Mouse (Mus musculus): ENCODE measurements around the gene Tmem39a. TPM values are rescaled to one million over a fixed set of nuclear protein-coding genes. Genes with fewer than 3 reads are reported as not detected.

Tmem39a gene
- polyA plus RNA-seq, 1 experiment from 2014 or later: 131 TPM

DNA sequence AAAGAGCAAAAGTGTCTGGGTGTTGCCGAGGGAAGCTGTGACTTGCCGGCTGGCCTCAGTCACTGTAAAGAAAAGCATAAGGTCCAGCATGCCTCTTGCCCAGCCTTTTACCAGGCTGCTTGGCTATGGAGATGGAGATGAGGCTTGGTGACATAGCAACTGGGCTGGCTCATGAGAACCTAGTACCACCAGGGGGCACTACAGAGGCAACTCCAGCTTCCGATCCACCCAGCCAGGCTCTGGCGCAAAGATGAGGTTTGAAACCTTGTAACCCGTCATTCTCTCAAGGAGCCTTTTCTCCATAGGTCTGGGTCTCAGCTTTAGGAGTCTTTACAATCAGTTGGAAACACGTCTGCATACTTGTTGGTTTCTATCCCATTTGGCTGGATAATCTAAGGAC lies 60.6 kb downstream of the Tmem39a start:
- no peak for ATAC-seq (ENCODE audit: insufficient number of reproducible peaks, insufficient read depth, low FRiP score, low TSS enrichment)
- H3K27ac ChIP-seq: no peak overlapping the region
- H3K9ac ChIP-seq: no peak overlapping the region
- no peak overlapping the region for H3K4me3 ChIP-seq
- no peak overlapping the region for H3K4me2 ChIP-seq (replicated peaks)
- no peaks in the 10 kb centered on the region for H3K9me3 ChIP-seq
- H3K4me1 ChIP-seq: no peaks in the 10 kb centered on the region
- 17% methylated on average over 6 of the region's 6 CpGs for WGBS
- H3K36me3 ChIP-seq: peaks cover 16% of the 10 kb centered on the region; the same call in 1 of the 2 replicates
- no peaks in the 10 kb centered on the region for H3K27me3 ChIP-seq

DNA sequence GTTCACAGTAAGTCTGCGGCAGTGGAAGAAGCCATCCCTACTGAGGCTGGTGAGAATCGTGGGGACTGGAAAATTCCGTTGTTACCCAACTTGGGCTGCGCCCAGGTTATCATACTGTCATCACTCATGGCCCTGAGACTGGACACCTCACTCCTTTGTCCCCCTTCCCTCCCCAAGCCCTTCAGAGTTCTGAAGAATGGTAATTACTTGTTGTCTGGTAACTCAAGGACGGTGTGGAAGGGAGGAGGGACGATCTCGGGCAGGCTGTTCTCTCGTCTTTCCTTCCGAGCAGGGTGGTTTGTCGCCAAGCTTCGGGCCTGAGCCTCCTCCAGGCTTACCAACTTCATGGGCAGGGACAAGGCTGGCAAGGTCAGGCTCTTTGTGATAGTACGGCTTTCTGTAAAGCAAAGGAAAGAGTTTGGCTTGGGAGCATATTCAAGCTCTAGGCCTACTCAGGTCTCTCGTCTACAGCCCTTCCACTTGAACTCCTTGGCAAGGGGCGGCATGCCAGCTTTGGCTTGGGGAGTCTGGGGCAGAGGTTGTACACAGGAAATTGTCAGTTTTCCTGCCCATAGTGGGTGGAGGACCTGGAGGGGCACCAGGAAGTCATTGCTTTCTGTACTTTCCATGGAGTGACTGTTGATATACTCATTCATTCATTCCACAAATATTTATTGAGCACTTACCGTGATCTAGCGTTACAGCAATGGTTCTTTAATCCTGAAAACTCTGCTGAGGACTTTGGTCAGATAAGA lies 62.4 kb downstream of the Tmem39a start:
- H3K4me3 ChIP-seq: no peak overlapping the region
- H3K27me3 ChIP-seq: no peaks in the 10 kb centered on the region
- H3K27ac ChIP-seq: no peak overlapping the region
- no peak overlapping the region for H3K9ac ChIP-seq
- ATAC-seq (ENCODE audit: insufficient number of reproducible peaks, insufficient read depth, low FRiP score, low TSS enrichment): no peak
- no peaks in the 10 kb centered on the region for H3K9me3 ChIP-seq
- no peaks in the 10 kb centered on the region for H3K4me1 ChIP-seq
- no peak overlapping the region for H3K4me2 ChIP-seq (replicated peaks)
- WGBS: 95% methylated on average over 16 of the region's 16 CpGs
- H3K36me3 ChIP-seq: peaks cover 14% of the 10 kb centered on the region; the same call in 1 of the 2 replicates

DNA sequence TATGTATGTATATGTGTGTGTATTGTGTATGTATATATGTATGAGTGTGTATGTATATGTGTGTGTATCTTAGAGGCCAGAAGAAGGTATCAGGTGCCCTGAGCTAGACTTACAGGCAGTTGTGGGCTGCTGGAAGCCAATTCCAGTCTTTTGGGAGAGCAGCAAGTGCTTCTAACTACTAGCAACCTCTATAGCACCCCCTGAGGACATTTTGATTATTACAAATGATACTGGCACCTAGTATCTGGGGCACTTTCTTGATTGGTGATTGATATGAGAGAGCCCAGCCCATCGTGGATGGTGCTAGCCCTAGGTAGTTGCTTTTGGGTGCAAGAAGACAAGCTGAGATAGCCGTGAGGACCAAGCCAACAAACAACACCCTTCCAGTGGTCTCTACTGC lies 63.8 kb downstream of the Tmem39a start:
- Histone ChIP-seq H3K27ac (no peak overlapping the region), H3K36me3 (peaks cover 14% of the 10 kb centered on the region; the same call in 1 of the 2 replicates), H3K4me2 (replicated peaks) (no peak overlapping the region), H3K4me3 (no peak overlapping the region), H3K27me3 (no peaks in the 10 kb centered on the region), H3K9ac (no peak overlapping the region), H3K4me1 (no peaks in the 10 kb centered on the region), H3K9me3 (no peaks in the 10 kb centered on the region)
- no peak for ATAC-seq (ENCODE audit: insufficient number of reproducible peaks, insufficient read depth, low FRiP score, low TSS enrichment)
- 72% methylated on average over 2 of the region's 2 CpGs for WGBS

DNA sequence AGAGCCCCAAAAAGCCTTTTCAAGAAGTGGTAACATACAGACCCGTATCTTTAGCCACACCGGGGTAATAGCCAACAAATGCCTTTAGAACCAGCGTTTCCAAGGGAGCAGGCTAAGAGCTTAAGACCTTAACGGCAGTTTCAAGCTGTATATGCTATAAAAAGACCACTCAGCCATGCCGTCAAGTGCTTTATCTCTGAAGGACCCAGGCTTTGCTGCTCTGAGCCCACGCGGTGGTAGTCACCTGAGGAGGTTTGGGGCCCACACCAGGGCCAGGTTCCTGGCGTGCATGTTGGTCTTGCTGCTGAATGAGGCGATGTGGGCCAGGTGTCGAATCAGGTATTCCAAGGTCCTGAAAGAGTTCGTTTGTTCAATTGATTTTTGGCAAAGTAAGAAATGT lies 65.8 kb downstream of the Tmem39a start:
- 86% methylated on average over 11 of the region's 11 CpGs for WGBS
- H3K27ac ChIP-seq: no peak overlapping the region

DNA sequence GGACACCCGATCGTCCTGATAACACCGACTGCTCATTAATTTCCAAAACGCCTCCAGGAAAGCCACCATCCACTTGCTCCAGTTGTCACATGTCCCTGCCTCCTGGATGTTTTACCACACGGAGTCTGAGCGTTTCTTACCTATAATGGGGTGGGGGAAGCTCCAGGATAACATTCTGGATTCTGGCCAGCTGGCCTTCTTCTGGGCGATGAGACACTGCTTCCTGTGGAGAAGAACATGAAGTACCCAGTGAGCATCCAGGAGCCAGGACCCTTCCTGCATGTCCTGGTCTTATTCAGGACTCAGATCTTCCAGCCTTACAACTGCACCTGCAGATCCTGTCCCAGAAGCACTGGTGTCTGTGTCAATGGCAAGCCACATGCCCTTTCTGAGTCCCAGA lies 66.9 kb downstream of the Tmem39a start:
- WGBS: 91% methylated on average over 7 of the region's 7 CpGs
- H3K9ac ChIP-seq: no peak overlapping the region

More for the DNA sequence above, 65.8 kb downstream of the Tmem39a start:
- no peak overlapping the region for H3K4me3 ChIP-seq
- no peak overlapping the region for H3K4me2 ChIP-seq (replicated peaks)
- no peaks in the 10 kb centered on the region for H3K4me1 ChIP-seq
- no peak overlapping the region for H3K9ac ChIP-seq
- no peaks in the 10 kb centered on the region for H3K27me3 ChIP-seq
- H3K36me3 ChIP-seq: peaks cover 14% of the 10 kb centered on the region; the same call in 1 of the 2 replicates
- no peak for ATAC-seq (ENCODE audit: insufficient number of reproducible peaks, insufficient read depth, low FRiP score, low TSS enrichment)
- no peaks in the 10 kb centered on the region for H3K9me3 ChIP-seq

DNA sequence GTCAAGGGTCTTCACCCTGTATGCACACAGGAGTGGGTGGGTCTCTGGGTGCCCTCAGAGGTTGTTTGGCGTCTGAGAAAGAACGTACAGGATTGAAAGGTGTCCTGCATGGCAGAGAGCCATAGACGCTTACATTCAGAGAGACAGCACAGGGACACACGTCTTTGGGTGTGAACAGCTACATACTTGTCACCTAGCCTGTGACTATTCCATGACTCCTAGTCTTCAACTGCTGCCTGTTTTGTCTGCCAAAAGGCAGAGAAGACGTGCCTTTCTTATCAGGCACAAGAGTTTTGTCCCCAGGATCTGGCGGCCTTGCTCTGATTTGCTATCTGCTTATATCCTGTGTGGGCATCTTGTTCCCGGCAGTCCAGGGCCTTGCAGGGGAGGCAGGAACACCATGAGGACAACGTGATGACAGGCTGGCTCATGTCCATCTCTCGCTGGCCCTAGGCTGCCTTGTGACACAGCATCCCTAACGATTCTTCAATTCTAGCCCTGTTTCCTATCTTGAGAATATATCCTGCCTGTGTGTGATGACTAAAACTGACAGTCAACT lies 67.4 kb downstream of the Tmem39a start:
- Histone ChIP-seq H3K27ac (no peak overlapping the region), H3K9ac (no peak overlapping the region), H3K4me3 (no peak overlapping the region), H3K36me3 (peaks cover 2% of the 10 kb centered on the region; the same call in 1 of the 2 replicates), H3K4me2 (replicated peaks) (no peak overlapping the region), H3K27me3 (no peaks in the 10 kb centered on the region), H3K4me1 (no peaks in the 10 kb centered on the region), H3K9me3 (no peaks in the 10 kb centered on the region)
- ATAC-seq (ENCODE audit: insufficient number of reproducible peaks, insufficient read depth, low FRiP score, low TSS enrichment): no peak
- 82% methylated on average over 10 of the region's 10 CpGs for WGBS

More for the DNA sequence above, 66.9 kb downstream of the Tmem39a start:
- no peak for ATAC-seq (ENCODE audit: insufficient number of reproducible peaks, insufficient read depth, low FRiP score, low TSS enrichment)
- no peak overlapping the region for H3K4me3 ChIP-seq
- H3K4me2 ChIP-seq (replicated peaks): no peak overlapping the region
- no peaks in the 10 kb centered on the region for H3K9me3 ChIP-seq
- no peaks in the 10 kb centered on the region for H3K27me3 ChIP-seq
- peaks cover 7% of the 10 kb centered on the region; the same call in 1 of the 2 replicates for H3K36me3 ChIP-seq
- H3K4me1 ChIP-seq: no peaks in the 10 kb centered on the region
- no peak overlapping the region for H3K27ac ChIP-seq

DNA sequence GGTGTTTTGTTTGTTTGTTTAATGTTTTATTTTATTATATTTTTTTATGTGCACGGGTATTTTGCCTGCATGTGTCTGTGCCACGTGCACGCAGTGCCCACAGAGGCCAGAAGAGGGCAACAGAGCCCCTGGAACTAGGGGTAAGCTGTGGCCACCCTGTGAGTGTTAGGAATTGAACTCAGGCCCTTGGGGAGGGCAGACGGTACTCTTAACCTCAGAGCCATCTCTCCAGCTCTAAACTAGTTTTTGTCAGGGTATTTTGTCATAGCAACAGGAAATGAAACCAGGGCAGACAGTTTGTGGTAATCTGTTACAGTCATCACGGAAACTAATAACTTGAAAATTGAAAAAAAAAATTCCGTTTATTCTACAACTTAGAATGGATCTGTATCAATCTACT lies 73.6 kb downstream of the Tmem39a start:
- ATAC-seq (ENCODE audit: insufficient number of reproducible peaks, insufficient read depth, low FRiP score, low TSS enrichment): no peak
- Histone ChIP-seq H3K4me3 (no peak overlapping the region), H3K4me2 (replicated peaks) (no peak overlapping the region), H3K36me3 (no peaks in the 10 kb centered on the region), H3K27ac (no peak overlapping the region), H3K9me3 (no peaks in the 10 kb centered on the region), H3K27me3 (no peaks in the 10 kb centered on the region), H3K4me1 (peaks cover 9% of the 10 kb centered on the region), H3K9ac (no peak overlapping the region)
- WGBS: 61% methylated on average over 6 of the region's 6 CpGs

DNA sequence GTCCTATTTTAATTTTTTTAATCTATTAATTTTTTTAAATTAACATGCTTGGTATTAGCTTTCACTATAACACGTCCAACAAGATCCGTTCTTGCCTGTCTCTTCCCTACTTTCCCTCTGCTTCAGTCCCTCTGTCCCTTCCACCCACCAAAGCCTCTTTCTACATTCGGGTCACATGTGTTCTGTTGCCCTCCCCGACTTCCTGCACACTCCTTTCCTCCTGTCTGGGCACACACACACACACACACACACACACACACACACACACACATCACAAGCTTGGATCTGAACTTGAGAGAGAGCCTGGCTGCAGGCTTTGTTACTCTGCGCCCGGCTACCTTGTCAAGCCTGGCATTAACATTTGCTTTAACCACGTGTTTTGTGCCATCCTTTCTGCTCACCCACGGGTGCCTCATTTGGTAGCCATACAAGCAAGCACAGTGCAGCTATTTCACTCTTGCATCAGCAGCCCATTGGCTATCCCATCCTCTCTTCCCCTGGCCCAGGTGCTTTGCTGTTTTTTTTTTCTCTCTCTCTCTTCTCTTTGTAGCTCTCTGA lies 77.4 kb downstream of the Tmem39a start:
- Histone ChIP-seq H3K27ac (0 out of 2 replicates have a peak overlapping the region, but pooled peaks have one; percentile 73), H3K36me3 (no peaks in the 10 kb centered on the region), H3K9me3 (no peaks in the 10 kb centered on the region), H3K4me1 (peaks cover 9% of the 10 kb centered on the region), H3K27me3 (no peaks in the 10 kb centered on the region), H3K9ac (no peak overlapping the region), H3K4me3 (no peak overlapping the region), H3K4me2 (replicated peaks) (no peak overlapping the region)
- 45% methylated on average over 8 of the region's 8 CpGs for WGBS
- ATAC-seq (ENCODE audit: insufficient number of reproducible peaks, insufficient read depth, low FRiP score, low TSS enrichment): no peak

DNA sequence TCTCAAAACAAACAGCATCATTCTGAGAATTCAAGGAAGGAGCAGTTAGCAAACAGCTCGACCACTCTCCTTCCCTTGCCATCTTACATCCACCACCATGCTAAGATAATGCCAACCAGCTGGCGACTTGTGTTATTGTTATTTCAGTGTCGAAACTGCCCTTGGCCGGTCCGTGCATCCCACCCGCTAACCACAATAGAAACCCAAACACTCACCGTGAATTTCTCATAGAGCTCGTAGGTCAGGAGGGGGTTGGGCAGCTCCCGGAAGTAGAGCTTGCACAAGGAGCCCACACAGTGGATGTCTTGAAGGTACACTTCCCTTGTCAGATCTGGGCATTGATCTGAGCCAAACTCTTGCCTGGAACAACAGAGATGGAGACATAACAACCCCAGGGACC lies 78.2 kb downstream of the Tmem39a start:
- 0 out of 2 replicates have a peak, but pooled peaks have one; percentile 49 for ATAC-seq (ENCODE audit: insufficient number of reproducible peaks, insufficient read depth, low FRiP score, low TSS enrichment)

DNA sequence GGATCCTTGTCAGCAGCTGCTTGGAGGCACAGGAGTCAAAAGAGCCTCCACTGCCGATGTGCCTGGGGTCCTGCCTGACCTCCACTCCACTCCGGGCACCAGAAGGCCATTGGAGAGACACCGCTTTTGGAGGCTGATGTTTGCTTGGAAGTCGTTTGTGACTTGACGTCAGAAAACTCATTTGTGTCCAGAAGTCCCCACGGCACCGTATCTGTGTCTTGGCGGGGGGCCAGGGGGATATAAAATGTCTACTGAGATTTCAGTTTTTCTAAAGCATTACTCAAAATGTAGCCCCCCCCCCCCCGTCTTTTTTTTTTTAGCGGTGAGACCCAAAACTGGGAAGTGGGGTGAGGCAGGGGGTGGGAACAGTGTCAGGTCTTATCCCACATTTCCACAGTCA lies 78.6 kb downstream of the Tmem39a start:
- peak overlapping the region; percentile 73 for H3K27ac ChIP-seq
- no peak overlapping the region for H3K9ac ChIP-seq
- no peaks in the 10 kb centered on the region for H3K36me3 ChIP-seq
- H3K4me2 ChIP-seq (replicated peaks): peak overlapping the region; percentile 26
- no peak overlapping the region for H3K4me3 ChIP-seq
- no peaks in the 10 kb centered on the region for H3K9me3 ChIP-seq
- no peak for ATAC-seq (ENCODE audit: insufficient number of reproducible peaks, insufficient read depth, low FRiP score, low TSS enrichment)
- H3K27me3 ChIP-seq: no peaks in the 10 kb centered on the region
- 39% methylated on average over 10 of the region's 10 CpGs for WGBS
- peaks cover 9% of the 10 kb centered on the region for H3K4me1 ChIP-seq

More for the DNA sequence above, 78.2 kb downstream of the Tmem39a start:
- WGBS: 18% methylated on average over 9 of the region's 9 CpGs
- Histone ChIP-seq H3K4me3 (no peak overlapping the region), H3K4me1 (peaks cover 9% of the 10 kb centered on the region), H3K27ac (peak overlapping the region; percentile 73), H3K9me3 (no peaks in the 10 kb centered on the region), H3K9ac (no peak overlapping the region), H3K36me3 (no peaks in the 10 kb centered on the region), H3K4me2 (replicated peaks) (peak overlapping the region; percentile 26), H3K27me3 (no peaks in the 10 kb centered on the region)
